Mouse (Mus musculus): ENCODE results near the gene Dnah2.

GRCm38 (mm10) chr11:69565131-69565530 lies 16.2 kb upstream of the Dnah2 start:
- no peak for TF ChIP-seq ZNF384 (IDR thresholded peaks at IDR 0.05; ENCODE audit: low read depth, low read length)
- TF ChIP-seq EP300 (IDR thresholded peaks at IDR 0.05; ENCODE audit: low read depth in 1 of 2, low read length in 2 of 2), result no peak
- no peak for TF ChIP-seq TAL1 (IDR thresholded peaks at IDR 0.05; ENCODE audit: low read length)
- no peak for TF ChIP-seq MEF2A (IDR thresholded peaks at IDR 0.05; ENCODE audit: extremely low read depth, insufficient replicate concordance, low read depth, low read length, poor library complexity, severe bottlenecking)

Measured in MEL (cell line).